Mouse (Mus musculus) cortical plate, adult 2 months (tissue): ENCODE measurements at regions not wholly inside any gene's neighbourhood (a gene's known extent, or its start where the extent isn't known, plus 50 kb on each side); places are given as distances from the start of the nearest gene placed in this dataset.

Experiments used
- H3K27ac ChIP-seq: fragments of 200-500 bp; 2 replicates; pipeline ENCODE4 v1.5.1; 2012; ENCODE audit warnings: low read length, control low read depth, inconsistent platforms; ENCODE audit not compliant: insufficient read depth
- H3K4me1 ChIP-seq: fragments of 200-500 bp; 2 replicates; pipeline ENCODE4 v1.6.1; 2011; ENCODE audit warnings: low read length; ENCODE audit not compliant: control insufficient read depth, insufficient read depth
- H3K4me3 ChIP-seq: fragments of 200-500 bp; 2 replicates; pipeline ENCODE4 v1.5.1; 2011; ENCODE audit warnings: mild to moderate bottlenecking, low read length, control low read depth; ENCODE audit not compliant: insufficient read depth
- CTCF ChIP-seq: fragments of 200-500 bp; IDR thresholded peaks from 2 replicates; pipeline ENCODE4 v1.5.1; 2011; ENCODE audit warnings: mild to moderate bottlenecking, control low read depth, low read length; ENCODE audit not compliant: insufficient read depth; ENCODE audit errors: extremely low read depth
- POLR2A ChIP-seq: fragments of 200-500 bp; IDR thresholded peaks from 2 replicates; pipeline ENCODE4 v1.6.1; 2011; ENCODE audit warnings: mild to moderate bottlenecking, low read length, control low read depth; ENCODE audit not compliant: insufficient read depth; ENCODE audit errors: extremely low read depth

DNA sequence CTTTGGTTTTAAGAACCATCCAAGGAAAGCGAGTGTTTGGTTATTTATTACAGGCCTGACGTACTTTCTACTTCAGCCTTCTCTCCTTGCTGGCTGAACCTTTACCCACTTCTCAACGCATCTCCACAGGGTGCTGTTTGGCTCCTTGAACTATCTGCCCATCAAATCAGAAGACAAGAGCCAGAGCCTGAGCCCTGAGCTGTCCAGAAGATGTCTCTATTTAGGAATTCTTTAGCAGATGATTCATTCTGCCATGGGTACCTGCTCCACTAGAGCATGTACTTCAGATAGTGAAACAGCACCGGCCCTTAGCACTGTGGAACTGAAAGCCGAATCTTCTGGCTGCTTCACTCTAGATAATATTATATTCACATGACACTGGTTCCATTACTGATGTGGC lies 102.1 kb upstream of the Ghitm start:
- no peak overlapping the region for H3K4me3 ChIP-seq
- H3K4me1 ChIP-seq: no peaks in the 10 kb centered on the region
- H3K27ac ChIP-seq: no peak overlapping the region
- TF ChIP-seq POLR2A (no peak), CTCF (no peak)

DNA sequence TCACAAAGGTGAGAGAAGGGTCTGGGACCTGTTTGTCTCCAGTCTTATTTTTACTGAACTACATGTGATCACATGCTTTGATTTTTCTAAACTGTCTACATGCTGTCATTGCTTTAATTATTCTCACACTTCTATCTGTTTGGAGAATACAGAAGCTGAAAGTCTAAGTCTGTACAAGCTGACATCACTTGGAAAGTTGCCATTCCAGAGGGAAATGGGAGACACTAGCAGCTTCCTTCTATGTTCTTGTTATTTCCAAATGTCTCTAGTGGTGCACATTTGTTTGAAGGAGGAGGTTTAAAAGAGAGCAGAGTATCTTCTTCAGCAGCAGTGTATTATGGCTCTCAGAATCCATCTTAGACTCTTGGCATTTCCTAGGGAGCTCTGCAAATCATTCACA lies 73.2 kb upstream of the Ghitm start:
- Histone ChIP-seq H3K27ac (no peak overlapping the region), H3K4me3 (no peak overlapping the region), H3K4me1 (no peaks in the 10 kb centered on the region)
- TF ChIP-seq CTCF (no peak), POLR2A (no peak)

DNA sequence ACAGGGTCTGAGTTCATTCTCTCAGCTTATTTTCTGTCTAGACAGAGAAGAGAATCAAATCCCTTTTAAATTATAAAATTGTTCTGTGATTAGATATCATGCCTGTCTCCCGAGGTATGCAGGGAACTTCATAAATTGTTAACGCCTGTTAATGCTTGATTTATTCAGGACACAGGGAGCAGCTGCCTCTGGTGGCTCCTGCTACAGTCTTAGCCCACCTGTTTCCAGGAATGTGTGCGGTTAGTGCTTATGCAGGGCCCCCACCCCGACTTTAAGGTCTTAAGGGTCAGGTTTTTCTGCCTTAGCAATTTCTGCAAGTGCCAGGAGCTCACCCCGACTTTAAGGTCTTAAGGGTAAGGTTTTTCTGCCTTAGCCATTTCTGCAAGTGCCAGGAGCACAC lies 54.7 kb upstream of the Ghitm start:
- Histone ChIP-seq H3K4me1 (no peaks in the 10 kb centered on the region), H3K4me3 (no peak overlapping the region), H3K27ac (no peak overlapping the region)
- no peak for TF ChIP-seq POLR2A
- TF ChIP-seq CTCF: no peak
